Mouse (Mus musculus) heart, embryonic 10.5 days (tissue): Measurements from ENCODE around the gene Plekhs1. TPM values are rescaled to one million over a fixed set of nuclear protein-coding genes. Genes with fewer than 3 reads are reported as not detected.
"Not testable (repeated sequence)": the region's sequence is repeated elsewhere in the genome, so short reads cannot be mapped to it uniquely, and the experiment has no call there.

ENCODE experiments used
- DNase-seq: peaks from one replicate; pipeline ENCODE4 v3.0.0-alpha.2; 2017; ENCODE audit warnings: low spot score
- H3K27ac ChIP-seq: fragments of 300-500 bp; sonication (generic); 2 replicates; pipeline ENCODE4 v1.5.1; 2016; ENCODE audit warnings: mild to moderate bottlenecking
- H3K27me3 ChIP-seq: fragments of 300-500 bp; sonication (generic); 2 replicates; pipeline ENCODE4 v1.6.1; 2016; ENCODE audit warnings: mild to moderate bottlenecking; ENCODE audit not compliant: poor library complexity, insufficient read depth, severe bottlenecking
- H3K36me3 ChIP-seq: fragments of 300-500 bp; sonication (generic); 2 replicates; pipeline ENCODE4 v1.6.1; 2016; ENCODE audit warnings: mild to moderate bottlenecking, moderate library complexity
- H3K4me1 ChIP-seq: fragments of 300-500 bp; sonication (generic); 2 replicates; pipeline ENCODE4 v1.6.1; 2016; ENCODE audit warnings: mild to moderate bottlenecking
- H3K4me3 ChIP-seq: fragments of 300-500 bp; sonication (generic); 2 replicates; pipeline ENCODE4 v1.5.1; 2016; ENCODE audit warnings: mild to moderate bottlenecking, moderate library complexity
- H3K9me3 ChIP-seq: fragments of 300-500 bp; sonication (generic); 2 replicates; pipeline ENCODE4 v1.6.1; 2016; ENCODE audit warnings: mild to moderate bottlenecking, moderate library complexity
- WGBS: fragments of 180-500 bp; shearing (Covaris S2); methylation state at CpG from one replicate; pipeline ENCODE4 v1.1.7; 2016; 5-methylcytosine and 5-hydroxymethylcytosine counted together
- polyA plus RNA-seq: library from polyadenylated mRNA; unstranded; fragments of >200 nt; fragmentation: Nextera tagmentation; extraction: Ambion mirVana; gene quantifications from 2 replicates; pipeline ENCODE4 v1.2.1, GENCODE M21; 2016

Gene Plekhs1
- polyA plus RNA-seq, 1 experiment from 2014 or later: not detected

- no peak overlapping the region for H3K27ac ChIP-seq
- H3K4me3 ChIP-seq: no peak overlapping the region
- no peaks in the 10 kb centered on the region for H3K9me3 ChIP-seq
- no peaks in the 10 kb centered on the region for H3K36me3 ChIP-seq
- no peak for DNase-seq
- H3K4me1 ChIP-seq: 0 out of 2 replicates have a peak, but pooled peaks cover 10% of the 10 kb centered on the region
- 92% methylated on average over 6 of the region's 6 CpGs for WGBS
- no peaks in the 10 kb centered on the region for H3K27me3 ChIP-seq
Observed at GRCm38 (mm10) chr19:56489601-56490000, 28.2 kb downstream of the Plekhs1 start.

GRCm38 (mm10) chr19:56494157-56494556 is 32.7 kb downstream of the Plekhs1 start:
- H3K27ac ChIP-seq, DNase-seq, H3K4me1 ChIP-seq, H3K4me3 ChIP-seq, H3K27me3 ChIP-seq, H3K36me3 ChIP-seq, H3K9me3 ChIP-seq: not testable (repeated sequence)
- WGBS: no CpG with 5 or more reads among the region's 2 CpGs

- DNase-seq, H3K36me3 ChIP-seq: not testable (repeated sequence)
- WGBS: no CpG with 5 or more reads among the region's 5 CpGs
Observed at GRCm38 (mm10) chr19:56503069-56503468, 41.6 kb downstream of the Plekhs1 start.

GRCm38 (mm10) chr19:56503525-56503924 is 42.1 kb downstream of the Plekhs1 start:
- whole genome bisulfite sequencing: no CpG with 5 or more reads among the region's 5 CpGs
- H3K36me3 ChIP-seq: not testable (repeated sequence)

More at GRCm38 (mm10) chr19:56503069-56503468, 41.6 kb downstream of the Plekhs1 start:
- H3K4me3 ChIP-seq, H3K27ac ChIP-seq, H3K4me1 ChIP-seq, H3K27me3 ChIP-seq, H3K9me3 ChIP-seq: not testable (repeated sequence)

GRCm38 (mm10) chr19:56511207-56511606 is 49.8 kb downstream of the Plekhs1 start:
- not testable (repeated sequence) for DNase-seq, H3K9me3 ChIP-seq, H3K4me1 ChIP-seq, H3K27me3 ChIP-seq, H3K4me3 ChIP-seq, H3K27ac ChIP-seq, H3K36me3 ChIP-seq
- no CpG with 5 or more reads among the region's 4 CpGs for WGBS

More at GRCm38 (mm10) chr19:56503525-56503924, 42.1 kb downstream of the Plekhs1 start:
- H3K27me3 ChIP-seq, DNase-seq, H3K4me3 ChIP-seq, H3K9me3 ChIP-seq, H3K27ac ChIP-seq, H3K4me1 ChIP-seq: not testable (repeated sequence)

- DNase-seq, H3K4me1 ChIP-seq, H3K27ac ChIP-seq, H3K4me3 ChIP-seq, H3K36me3 ChIP-seq, H3K27me3 ChIP-seq, H3K9me3 ChIP-seq: not testable (repeated sequence)
- no CpG with 5 or more reads among the region's 2 CpGs for WGBS
Observed at GRCm38 (mm10) chr19:56513527-56513926, 52.1 kb downstream of the Plekhs1 start.

GRCm38 (mm10) chr19:56519408-56519807 is 58.0 kb downstream of the Plekhs1 start:
- not testable (repeated sequence) for H3K9me3 ChIP-seq, DNase-seq, H3K27me3 ChIP-seq, H3K4me1 ChIP-seq, H3K4me3 ChIP-seq, H3K27ac ChIP-seq, H3K36me3 ChIP-seq
- WGBS: no CpG with 5 or more reads among the region's 7 CpGs

- peaks cover 23% of the 10 kb centered on the region; the same call in 1 of the 2 replicates for H3K36me3 ChIP-seq
- not testable (repeated sequence) for H3K9me3 ChIP-seq, H3K4me1 ChIP-seq, H3K27me3 ChIP-seq, DNase-seq, H3K27ac ChIP-seq, H3K4me3 ChIP-seq
- WGBS: no CpG with 5 or more reads among the region's 11 CpGs
Observed at GRCm38 (mm10) chr19:56530529-56530928, 69.1 kb downstream of the Plekhs1 start.

- Histone ChIP-seq H3K36me3 (peaks cover 29% of the 10 kb centered on the region; the same call in 1 of the 2 replicates), H3K27me3 (no peaks in the 10 kb centered on the region)
Observed at GRCm38 (mm10) chr19:56531251-56531650, 69.8 kb downstream of the Plekhs1 start.

GRCm38 (mm10) chr19:56533291-56534071 is 72.0 kb downstream of the Plekhs1 start:
- DNase-seq: no peak
- Histone ChIP-seq H3K27me3 (no peaks in the 10 kb centered on the region), H3K9me3 (no peaks in the 10 kb centered on the region), H3K36me3 (peaks cover 39% of the 10 kb centered on the region), H3K4me1 (0 out of 2 replicates have a peak, but pooled peaks cover 4% of the 10 kb centered on the region), H3K4me3 (no peak overlapping the region), H3K27ac (no peak overlapping the region)
- 88% methylated on average over 14 of the region's 14 CpGs for WGBS

More at GRCm38 (mm10) chr19:56531251-56531650, 69.8 kb downstream of the Plekhs1 start:
- WGBS: 84% methylated on average over 12 of the region's 12 CpGs
- no peak overlapping the region for H3K27ac ChIP-seq
- no peaks in the 10 kb centered on the region for H3K4me1 ChIP-seq
- no peak for DNase-seq
- no peaks in the 10 kb centered on the region for H3K9me3 ChIP-seq
- no peak overlapping the region for H3K4me3 ChIP-seq

- no peaks in the 10 kb centered on the region for H3K9me3 ChIP-seq
- H3K27ac ChIP-seq: no peak overlapping the region
- 0 out of 2 replicates have a peak, but pooled peaks cover 4% of the 10 kb centered on the region for H3K4me1 ChIP-seq
- WGBS: 86% methylated on average over 3 of the region's 3 CpGs
- peaks cover 43% of the 10 kb centered on the region for H3K36me3 ChIP-seq
- H3K27me3 ChIP-seq: no peaks in the 10 kb centered on the region
- DNase-seq: no peak
- H3K4me3 ChIP-seq: no peak overlapping the region
Observed at GRCm38 (mm10) chr19:56534337-56534736, 72.9 kb downstream of the Plekhs1 start.

GRCm38 (mm10) chr19:56535064-56535463 is 73.6 kb downstream of the Plekhs1 start:
- Histone ChIP-seq H3K4me3 (no peak overlapping the region), H3K4me1 (0 out of 2 replicates have a peak, but pooled peaks cover 4% of the 10 kb centered on the region), H3K9me3 (no peaks in the 10 kb centered on the region), H3K36me3 (peaks cover 45% of the 10 kb centered on the region), H3K27ac (no peak overlapping the region), H3K27me3 (no peaks in the 10 kb centered on the region)
- DNase-seq: no peak
- 82% methylated on average over 9 of the region's 9 CpGs for WGBS

GRCm38 (mm10) chr19:56535765-56536164 is 74.3 kb downstream of the Plekhs1 start:
- 91% methylated on average over 9 of the region's 9 CpGs for WGBS
- H3K4me1 ChIP-seq: 0 out of 2 replicates have a peak, but pooled peaks cover 4% of the 10 kb centered on the region
- H3K9me3 ChIP-seq: no peaks in the 10 kb centered on the region
- H3K4me3 ChIP-seq: no peak overlapping the region
- peaks cover 47% of the 10 kb centered on the region for H3K36me3 ChIP-seq
- DNase-seq: no peak
- no peaks in the 10 kb centered on the region for H3K27me3 ChIP-seq
- no peak overlapping the region for H3K27ac ChIP-seq
